Mouse (Mus musculus): ENCODE data around the gene Grm7. TPM values are rescaled to one million over a fixed set of nuclear protein-coding genes. Genes with fewer than 3 reads are reported as not detected.

Grm7 gene
- polyA plus RNA-seq (2014; fragmentation: Illumina TruSeq; extraction: RNeasy Lipid Tissue Mini Kit (QIAGEN cat#74804); ENCODE audit: low read depth, low replicate concordance) = 0.73 TPM

DNA sequence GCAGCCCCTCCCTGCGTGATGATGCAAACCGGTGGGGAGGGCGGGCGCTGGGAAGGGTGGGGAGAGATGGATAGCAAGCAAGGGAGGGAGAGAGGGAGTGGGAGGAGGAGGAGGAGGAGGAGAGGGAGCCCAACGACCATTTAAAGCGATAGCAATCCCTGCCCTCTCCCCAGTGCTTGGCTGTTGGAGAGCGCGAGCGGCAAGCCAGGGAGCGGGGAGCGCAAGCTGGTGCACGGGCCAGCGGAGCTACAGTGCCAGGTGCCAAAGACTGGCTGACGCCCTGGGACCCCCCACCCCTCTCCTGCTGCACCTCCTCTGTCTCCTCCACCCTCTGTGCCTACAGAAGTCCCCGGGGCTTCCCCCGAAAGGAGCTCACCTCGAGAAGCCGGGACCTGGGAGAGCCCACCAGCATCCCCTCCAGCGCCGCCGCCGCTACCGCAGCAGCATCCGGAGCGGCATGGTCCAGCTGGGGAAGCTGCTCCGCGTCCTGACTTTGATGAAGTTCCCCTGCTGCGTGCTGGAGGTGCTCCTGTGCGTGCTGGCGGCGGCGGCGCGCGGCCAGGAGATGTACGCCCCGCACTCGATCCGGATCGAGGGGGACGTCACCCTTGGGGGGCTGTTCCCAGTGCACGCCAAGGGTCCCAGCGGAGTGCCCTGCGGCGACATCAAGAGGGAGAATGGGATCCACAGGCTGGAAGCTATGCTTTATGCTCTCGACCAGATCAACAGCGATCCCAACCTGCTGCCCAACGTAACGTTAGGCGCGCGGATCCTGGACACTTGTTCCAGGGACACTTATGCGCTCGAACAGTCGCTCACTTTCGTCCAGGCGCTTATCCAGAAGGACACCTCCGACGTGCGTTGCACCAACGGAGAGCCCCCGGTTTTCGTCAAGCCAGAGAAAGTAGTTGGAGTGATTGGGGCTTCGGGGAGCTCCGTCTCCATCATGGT, at the start of gene Grm7:
Gene Grm7, plus strand, starts transcription at position 171 of the 951 bp plus-strand sequence.

Data from sigmoid colon, adult 10 weeks (tissue).